Mouse (Mus musculus) urinary bladder, adult 18-20 months (tissue): ENCODE results near the gene Mlana.
A peak's percentile ranks its signal among the peaks of the same experiment; 100 is the strongest.

Source experiments
- DNase-seq, 2 experiments: peaks; one replicate each; pipeline ENCODE4 v3.0.0; 2022; ENCODE audit warnings: low spot score in 2 of 2, mixed read lengths in 2 of 2

Gene Mlana

GRCm38 (mm10) chr19:29697245-29697874 lies at the start of gene Mlana:
Gene Mlana, plus strand, starts transcription at chr19:29697824.
- DNase-seq: no peak

- no peak for DNase-seq
Observed at GRCm38 (mm10) chr19:29648550-29648914, 49.1 kb upstream of the Mlana start.

- no peak for DNase-seq
Observed at GRCm38 (mm10) chr19:29649683-29650082, 47.9 kb upstream of the Mlana start.

GRCm38 (mm10) chr19:29653768-29654265 lies 43.8 kb upstream of the Mlana start:
- DNase-seq: no peak

GRCm38 (mm10) chr19:29655148-29655547 lies 42.5 kb upstream of the Mlana start:
- DNase-seq: no peak

- DNase-seq: no peak
Observed at GRCm38 (mm10) chr19:29656029-29656428, 41.6 kb upstream of the Mlana start.

- no peak for DNase-seq
Observed at GRCm38 (mm10) chr19:29656620-29657019, 41.0 kb upstream of the Mlana start.

GRCm38 (mm10) chr19:29657033-29657432 lies 40.6 kb upstream of the Mlana start:
- no peak for DNase-seq

GRCm38 (mm10) chr19:29657558-29657957 lies 40.1 kb upstream of the Mlana start:
- DNase-seq: no peak

GRCm38 (mm10) chr19:29658836-29659235 lies 38.8 kb upstream of the Mlana start:
- no peak for DNase-seq

GRCm38 (mm10) chr19:29659705-29660104 lies 37.9 kb upstream of the Mlana start:
- DNase-seq: no peak

- no peak for DNase-seq
Observed at GRCm38 (mm10) chr19:29660835-29661764, 36.5 kb upstream of the Mlana start.

- DNase-seq: no peak
Observed at GRCm38 (mm10) chr19:29661974-29662580, 35.5 kb upstream of the Mlana start.

GRCm38 (mm10) chr19:29663780-29664179 lies 33.8 kb upstream of the Mlana start:
- no peak for DNase-seq

- no peak for DNase-seq
Observed at GRCm38 (mm10) chr19:29664934-29665333, 32.7 kb upstream of the Mlana start.

GRCm38 (mm10) chr19:29666164-29666563 lies 31.5 kb upstream of the Mlana start:
- no peak for DNase-seq

- peak in 1 of 2 experiments; percentile 69 for DNase-seq
Observed at GRCm38 (mm10) chr19:29666965-29667594, 30.5 kb upstream of the Mlana start.

- no peak for DNase-seq
Observed at GRCm38 (mm10) chr19:29668135-29668534, 29.5 kb upstream of the Mlana start.

- no peak for DNase-seq
Observed at GRCm38 (mm10) chr19:29670247-29670646, 27.4 kb upstream of the Mlana start.

- DNase-seq: no peak
Observed at GRCm38 (mm10) chr19:29671160-29671559, 26.5 kb upstream of the Mlana start.

GRCm38 (mm10) chr19:29672660-29673059 lies 25.0 kb upstream of the Mlana start:
- no peak for DNase-seq

GRCm38 (mm10) chr19:29674946-29675345 lies 22.7 kb upstream of the Mlana start:
- DNase-seq: no peak
